Mouse (Mus musculus): Measurements from ENCODE around the gene Atn1. TPM values are rescaled to one million over a fixed set of nuclear protein-coding genes. Genes with fewer than 3 reads are reported as not detected.

Gene Atn1
- polyA plus RNA-seq, 1 experiment from 2014 or later: 17.1 TPM

DNA sequence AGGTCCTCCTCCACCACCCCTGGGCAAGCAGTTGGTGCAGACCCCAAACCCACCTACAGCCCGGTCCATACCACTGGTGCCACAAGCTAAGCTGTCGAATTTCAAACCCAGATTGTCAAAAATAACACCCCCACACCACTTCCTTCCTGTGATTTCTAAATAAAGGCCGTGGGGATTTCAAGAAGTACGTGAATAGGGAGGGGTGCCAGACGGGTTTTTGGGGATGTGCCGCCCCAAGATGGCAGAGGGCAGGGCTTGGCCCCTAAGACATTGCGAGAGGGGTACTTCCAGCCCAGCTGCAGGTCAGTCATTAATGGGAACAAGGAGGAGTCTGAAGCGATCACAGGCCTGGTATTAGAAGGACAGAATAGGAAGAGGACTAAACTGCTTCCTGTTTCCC, 32.8 kb downstream of the Atn1 start:
- Histone ChIP-seq H3K9ac (replicated peaks) (no peak overlapping the region), H3K4me1 (replicated peaks) (no peaks in the 10 kb centered on the region), H3K27ac (no peak overlapping the region), H3K27me3 (no peaks in the 10 kb centered on the region), H3K9me3 (no peaks in the 10 kb centered on the region), H3K36me3 (no peaks in the 10 kb centered on the region), H3K4me2 (no peak overlapping the region), H3K4me3 (replicated peaks) (no peak overlapping the region)
- WGBS: 72% methylated on average over 8 of the region's 8 CpGs
- no peak for ATAC-seq (ENCODE audit: insufficient number of reproducible peaks, insufficient read depth, low FRiP score, low TSS enrichment, low read depth)

DNA sequence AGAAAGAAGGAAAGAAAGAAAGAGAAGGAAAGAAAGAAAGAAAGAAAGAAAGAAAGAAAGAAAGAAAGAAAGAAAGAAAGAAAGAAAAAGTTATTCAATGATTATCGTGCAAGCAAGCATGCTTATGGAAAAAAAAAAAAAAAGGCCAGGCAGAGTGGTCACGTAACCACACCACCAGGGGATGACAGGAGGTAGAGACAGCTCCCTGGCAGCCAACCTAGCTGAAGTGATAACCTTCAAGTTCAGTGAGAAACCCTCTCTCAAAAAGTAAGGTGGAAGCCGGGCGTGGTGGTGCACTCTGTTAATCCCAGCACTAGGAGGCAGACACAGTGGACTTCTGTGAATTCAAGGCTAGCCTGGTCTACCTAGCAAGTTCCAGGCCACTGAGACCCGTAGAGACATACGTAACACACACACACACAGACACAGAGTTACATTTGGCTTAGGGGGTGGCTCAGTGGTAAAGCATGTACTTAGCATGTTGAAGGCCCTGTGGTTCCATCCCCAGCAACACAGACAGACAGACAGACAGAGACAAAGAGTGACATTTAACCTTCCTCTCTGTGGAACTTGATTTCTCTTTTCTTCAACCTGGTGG, 33.3 kb downstream of the Atn1 start:
- WGBS: 88% methylated on average over 6 of the region's 6 CpGs
- Histone ChIP-seq H3K36me3 (no peaks in the 10 kb centered on the region), H3K4me2 (no peak overlapping the region), H3K9ac (replicated peaks) (no peak overlapping the region), H3K9me3 (no peaks in the 10 kb centered on the region), H3K27me3 (no peaks in the 10 kb centered on the region), H3K4me1 (replicated peaks) (no peaks in the 10 kb centered on the region), H3K27ac (no peak overlapping the region), H3K4me3 (replicated peaks) (no peak overlapping the region)
- ATAC-seq (ENCODE audit: insufficient number of reproducible peaks, insufficient read depth, low FRiP score, low TSS enrichment, low read depth): no peak

DNA sequence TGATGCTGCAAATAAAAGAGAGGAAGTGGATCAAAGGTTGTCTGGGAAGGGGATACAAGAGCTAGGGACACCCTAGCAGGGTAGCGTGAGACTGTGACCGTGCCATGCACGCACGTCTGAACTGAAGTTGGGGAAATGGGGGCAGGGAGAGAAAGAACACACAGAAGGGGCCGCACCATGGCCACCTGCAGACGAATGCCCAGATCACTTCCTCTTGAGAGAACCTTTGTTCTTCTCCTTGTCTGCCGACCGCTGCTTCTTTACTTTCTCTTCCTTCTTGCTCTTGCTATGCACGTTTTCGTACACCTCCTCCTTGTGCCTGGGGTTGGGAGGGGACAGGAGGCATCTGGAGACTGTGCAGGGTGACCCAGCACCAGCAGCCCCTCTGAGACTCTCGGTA, 35.4 kb downstream of the Atn1 start:
- Histone ChIP-seq H3K4me3 (replicated peaks) (no peak overlapping the region), H3K27ac (no peak overlapping the region), H3K9me3 (no peaks in the 10 kb centered on the region), H3K4me2 (no peak overlapping the region), H3K9ac (replicated peaks) (peak overlapping the region; percentile 27; the same call in 1 of the 2 replicates), H3K36me3 (peaks cover 19% of the 10 kb centered on the region), H3K4me1 (replicated peaks) (no peaks in the 10 kb centered on the region), H3K27me3 (no peaks in the 10 kb centered on the region)
- no peak for ATAC-seq (ENCODE audit: insufficient number of reproducible peaks, insufficient read depth, low FRiP score, low TSS enrichment, low read depth)
- 78% methylated on average over 11 of the region's 11 CpGs for WGBS

DNA sequence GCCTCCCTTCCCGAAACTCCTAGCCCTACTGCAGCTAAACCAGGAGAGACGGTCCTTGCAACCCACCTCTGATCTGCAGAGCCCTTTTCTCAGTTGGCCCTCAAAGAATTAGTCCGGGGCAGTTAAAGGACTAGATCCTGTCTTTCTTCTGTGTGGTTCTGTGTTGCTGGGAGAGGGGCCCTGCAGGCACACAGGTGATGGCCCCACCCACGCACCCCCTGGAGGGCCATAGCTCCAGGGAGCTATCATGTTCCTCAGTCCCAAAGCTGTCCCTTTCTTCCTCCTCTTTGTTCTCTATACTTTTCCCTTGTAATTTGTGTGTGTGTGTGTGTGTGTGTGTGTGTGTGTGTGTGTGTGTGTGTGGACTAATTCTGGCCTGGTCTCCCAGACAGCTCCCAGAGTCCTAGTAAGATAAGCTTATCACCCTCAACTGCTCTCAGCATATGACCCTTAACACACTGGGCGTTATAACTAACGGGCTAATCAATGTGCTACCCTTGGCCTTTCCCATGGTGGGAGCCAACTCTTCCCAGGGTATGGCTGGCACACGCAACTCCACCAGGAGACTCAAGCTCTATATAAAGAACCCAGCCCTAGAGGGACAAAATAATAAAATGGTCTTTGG, 36.9 kb downstream of the Atn1 start:
- Histone ChIP-seq H3K27ac (0 out of 2 replicates have a peak overlapping the region, but pooled peaks have one; percentile 12), H3K4me3 (replicated peaks) (peak overlapping the region; percentile 19; the same call in 1 of the 2 replicates), H3K36me3 (peaks cover 34% of the 10 kb centered on the region), H3K4me1 (replicated peaks) (no peaks in the 10 kb centered on the region), H3K27me3 (no peaks in the 10 kb centered on the region), H3K4me2 (no peak overlapping the region; the same call in 1 of the 2 replicates), H3K9ac (replicated peaks) (0 out of 2 replicates have a peak overlapping the region, but pooled peaks have one; percentile 40), H3K9me3 (no peaks in the 10 kb centered on the region)
- no peak for ATAC-seq (ENCODE audit: insufficient number of reproducible peaks, insufficient read depth, low FRiP score, low TSS enrichment, low read depth)
- WGBS: 64% methylated on average over 7 of the region's 7 CpGs

DNA sequence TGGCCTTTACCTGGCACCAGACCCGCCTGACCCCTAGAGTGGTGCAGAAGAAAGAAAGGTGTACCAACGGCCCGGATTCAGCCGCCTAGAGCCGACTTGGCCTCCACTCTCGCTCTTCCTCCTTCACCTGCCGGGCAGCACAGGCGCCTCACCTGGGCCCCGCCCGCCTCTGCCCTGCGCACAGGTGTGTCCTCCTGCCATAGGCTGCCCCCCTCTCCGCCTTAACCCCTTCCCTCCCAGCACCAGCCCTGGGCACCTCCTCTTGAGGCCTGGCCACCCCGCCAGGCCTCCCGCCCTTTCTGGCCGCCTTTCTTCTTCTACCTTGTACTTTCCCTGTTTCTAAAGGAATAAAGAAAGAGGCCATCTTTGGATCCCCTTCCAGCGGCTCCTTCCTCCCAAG, 37.6 kb downstream of the Atn1 start:
- WGBS: 62% methylated on average over 15 of the region's 16 CpGs
- Histone ChIP-seq H3K36me3 (peaks cover 41% of the 10 kb centered on the region), H3K4me1 (replicated peaks) (peaks cover 5% of the 10 kb centered on the region), H3K9ac (replicated peaks) (0 out of 2 replicates have a peak overlapping the region, but pooled peaks have one; percentile 40), H3K9me3 (no peaks in the 10 kb centered on the region), H3K4me2 (no peak overlapping the region), H3K27ac (0 out of 2 replicates have a peak overlapping the region, but pooled peaks have one; percentile 12), H3K4me3 (replicated peaks) (peak overlapping the region; percentile 19), H3K27me3 (no peaks in the 10 kb centered on the region)
- no peak for ATAC-seq (ENCODE audit: insufficient number of reproducible peaks, insufficient read depth, low FRiP score, low TSS enrichment, low read depth)

DNA sequence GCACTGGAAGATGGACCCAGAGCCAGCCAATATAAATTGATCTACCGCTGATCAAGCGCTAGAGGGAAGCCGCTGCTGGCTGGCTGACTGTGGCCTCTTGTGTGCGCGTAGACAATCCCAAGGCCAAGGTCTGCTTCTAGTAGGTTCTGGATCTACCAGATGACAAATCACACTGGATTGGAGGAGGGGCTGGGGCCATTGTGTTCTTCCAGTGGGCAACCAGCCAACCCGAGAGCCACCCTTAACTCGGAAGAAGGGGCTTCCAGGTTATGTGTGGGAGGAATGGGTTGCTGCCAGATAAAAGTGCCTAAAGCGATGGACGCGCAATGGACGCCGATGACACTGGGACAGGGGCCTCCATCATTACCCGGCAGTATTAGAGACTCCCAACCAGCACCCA, 38.4 kb downstream of the Atn1 start:
- 78% methylated on average over 13 of the region's 13 CpGs for WGBS
- H3K27ac ChIP-seq: no peak overlapping the region
- peak overlapping the region; percentile 20; the same call in 1 of the 2 replicates for H3K4me2 ChIP-seq
- H3K9me3 ChIP-seq: no peaks in the 10 kb centered on the region
- no peak for ATAC-seq (ENCODE audit: insufficient number of reproducible peaks, insufficient read depth, low FRiP score, low TSS enrichment, low read depth)
- no peak overlapping the region for H3K9ac ChIP-seq (replicated peaks)
- peak overlapping the region; percentile 19 for H3K4me3 ChIP-seq (replicated peaks)
- no peaks in the 10 kb centered on the region for H3K27me3 ChIP-seq
- H3K4me1 ChIP-seq (replicated peaks): peaks cover 12% of the 10 kb centered on the region
- H3K36me3 ChIP-seq: peaks cover 45% of the 10 kb centered on the region

DNA sequence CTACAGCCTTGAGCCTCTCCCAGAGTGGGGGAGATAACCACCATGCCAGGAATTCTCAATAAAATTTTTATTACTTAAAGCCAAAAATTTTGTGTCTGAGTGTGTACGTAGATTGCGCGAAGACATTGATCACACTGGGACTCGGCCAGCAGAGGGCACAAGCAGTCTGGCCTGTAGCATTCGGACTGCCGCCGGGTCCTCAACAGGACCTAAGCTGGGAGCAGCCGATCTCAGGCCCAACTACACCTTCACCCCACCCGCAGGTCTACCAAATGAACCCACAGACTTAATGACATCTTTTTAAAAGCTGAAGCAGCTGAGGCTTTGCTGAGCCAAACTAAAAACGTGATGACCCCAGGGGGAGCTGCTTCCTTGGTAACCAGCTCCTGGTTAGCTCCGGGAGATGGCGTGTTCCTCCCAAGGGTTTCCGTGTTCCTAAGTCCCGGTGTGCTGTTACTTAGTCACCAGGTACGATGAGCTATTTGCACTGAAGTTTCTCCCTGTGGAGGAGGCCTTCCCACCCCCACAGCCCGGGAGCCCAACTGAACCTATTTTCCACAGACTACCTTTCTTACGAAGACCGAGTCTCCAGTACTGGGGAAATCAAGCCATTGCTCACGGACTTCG, 39.3 kb downstream of the Atn1 start:
- H3K4me2 ChIP-seq: no peak overlapping the region

DNA sequence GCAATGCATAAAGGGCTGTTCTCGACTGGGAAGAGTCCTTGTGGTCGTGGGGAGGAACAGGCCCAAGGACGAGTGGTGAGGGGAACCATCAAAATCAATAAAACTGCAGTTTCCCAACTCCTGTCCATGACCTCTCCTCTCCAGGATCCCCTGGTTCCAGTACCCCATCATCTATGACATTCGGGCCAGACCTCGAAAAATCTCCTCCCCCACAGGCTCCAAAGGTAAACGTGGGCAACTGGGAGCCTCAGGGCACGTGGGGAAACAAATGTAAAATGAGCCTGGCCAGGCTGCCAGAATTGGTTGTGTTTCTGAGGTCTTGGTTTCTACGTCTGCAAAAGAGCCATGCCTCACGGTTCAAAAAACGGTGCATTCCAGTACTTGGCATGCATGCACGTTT, 43.4 kb downstream of the Atn1 start:
- Histone ChIP-seq H3K4me1 (replicated peaks) (peaks cover 32% of the 10 kb centered on the region), H3K4me3 (replicated peaks) (peak overlapping the region; percentile 95), H3K4me2 (peak overlapping the region; percentile 96), H3K9me3 (no peaks in the 10 kb centered on the region), H3K27ac (peak overlapping the region; percentile 85; the same call in 1 of the 2 replicates), H3K9ac (replicated peaks) (peak overlapping the region; percentile 92), H3K27me3 (no peaks in the 10 kb centered on the region), H3K36me3 (peaks cover 61% of the 10 kb centered on the region)
- WGBS: 14% methylated on average over 11 of the region's 11 CpGs
- no peak for ATAC-seq (ENCODE audit: insufficient number of reproducible peaks, insufficient read depth, low FRiP score, low TSS enrichment, low read depth)

More for the DNA sequence above, 39.3 kb downstream of the Atn1 start:
- Histone ChIP-seq H3K36me3 (peaks cover 45% of the 10 kb centered on the region), H3K27ac (no peak overlapping the region), H3K9ac (replicated peaks) (no peak overlapping the region), H3K4me3 (replicated peaks) (no peak overlapping the region), H3K27me3 (no peaks in the 10 kb centered on the region), H3K4me1 (replicated peaks) (peaks cover 15% of the 10 kb centered on the region), H3K9me3 (no peaks in the 10 kb centered on the region)
- no peak for ATAC-seq (ENCODE audit: insufficient number of reproducible peaks, insufficient read depth, low FRiP score, low TSS enrichment, low read depth)
- 72% methylated on average over 20 of the region's 20 CpGs for WGBS

DNA sequence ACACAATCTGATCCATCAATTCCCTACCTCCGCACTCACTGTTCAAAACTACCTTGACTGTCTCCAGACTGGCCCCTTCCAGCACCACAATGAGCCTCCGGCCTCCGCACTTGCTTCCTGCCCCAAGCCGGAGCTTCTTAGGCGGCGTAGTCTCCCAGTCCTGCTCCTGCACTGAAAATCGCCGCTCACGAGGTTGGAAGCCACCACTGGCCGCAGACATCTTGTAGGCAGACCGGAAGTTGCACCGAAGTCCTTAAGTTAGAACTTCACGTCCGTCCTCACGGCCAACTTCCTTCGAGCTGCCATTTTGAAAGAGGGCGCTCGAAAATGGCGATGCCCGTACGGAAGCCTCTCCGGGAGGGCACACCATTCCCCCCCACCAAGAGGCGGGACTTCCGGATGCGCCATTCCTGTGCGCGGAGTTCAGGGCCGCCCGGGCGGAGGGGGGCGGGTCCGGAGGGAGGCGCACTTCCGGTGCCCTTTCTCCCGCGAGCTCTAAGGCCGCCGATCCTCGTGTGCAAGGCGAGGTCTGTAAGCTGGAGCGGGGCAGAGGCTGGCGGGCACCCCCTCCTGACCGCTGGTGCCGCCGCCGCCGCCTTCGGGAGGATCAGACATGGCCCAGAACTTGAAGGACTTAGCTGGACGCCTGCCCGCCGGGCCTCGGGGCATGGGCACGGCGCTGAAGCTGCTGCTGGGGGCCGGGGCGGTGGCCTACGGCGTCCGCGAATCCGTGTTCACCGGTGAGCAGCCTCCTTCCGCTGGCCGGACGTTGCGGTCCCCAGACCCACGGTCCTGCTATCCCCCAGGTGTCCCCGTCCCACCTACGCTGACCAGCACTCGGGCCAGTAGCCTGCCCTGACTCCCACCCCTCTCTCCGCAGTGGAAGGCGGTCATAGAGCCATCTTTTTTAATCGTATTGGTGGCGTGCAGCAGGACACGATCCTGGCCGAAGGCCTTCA, 44.2 kb downstream of the Atn1 start, which contains the start of the genes Emg1 and Phb2:
Gene Emg1 (minus strand): TSS at position 355 of the 959 bp plus-strand sequence.
Gene Phb2 (plus strand): TSS at position 513 of the 959 bp plus-strand sequence.
- peak; percentile 96 for ATAC-seq (ENCODE audit: insufficient number of reproducible peaks, insufficient read depth, low FRiP score, low TSS enrichment, low read depth)
- Histone ChIP-seq H3K4me1 (replicated peaks) (peaks cover 32% of the 10 kb centered on the region), H3K36me3 (peaks cover 61% of the 10 kb centered on the region), H3K27ac (peak within 1 kb of the TSS; percentile 90), H3K4me3 (replicated peaks) (peak within 1 kb of the TSS; percentile 95), H3K4me2 (peak within 1 kb of the TSS; percentile 96), H3K9ac (replicated peaks) (peak within 1 kb of the TSS; percentile 92), H3K27me3 (no peaks in the 10 kb centered on the region), H3K9me3 (no peaks in the 10 kb centered on the region)
- under 1% methylated on average over 76 of the region's 76 CpGs for WGBS

DNA sequence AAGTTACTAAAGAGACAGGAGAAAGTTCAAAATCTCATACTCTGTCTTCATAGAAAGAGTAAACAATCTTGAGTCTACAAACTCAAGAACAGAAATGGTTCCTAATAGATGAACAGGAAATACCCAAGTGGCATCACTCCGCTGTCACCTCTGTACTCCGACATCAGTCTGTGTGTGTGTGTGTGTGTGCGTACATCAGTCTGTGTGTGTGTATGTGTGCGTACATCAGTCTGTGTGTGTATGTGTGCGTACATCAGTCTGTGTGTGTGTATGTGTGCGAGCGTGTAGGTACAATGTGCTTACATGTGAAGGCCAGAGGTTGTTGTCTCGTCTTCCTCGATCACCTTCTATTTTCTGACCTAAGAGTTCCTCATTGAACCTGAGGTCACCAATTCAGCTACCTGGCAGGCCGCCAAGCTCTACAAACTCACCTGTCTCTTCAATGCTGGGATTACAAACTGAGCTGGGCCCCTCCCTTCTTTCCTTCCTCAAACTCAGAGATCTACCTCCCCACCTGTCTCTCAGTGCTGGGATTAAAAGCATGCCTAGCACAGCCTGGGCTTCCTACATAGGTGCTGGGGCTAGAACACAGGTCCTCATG, 47.9 kb downstream of the Atn1 start:
- H3K9ac ChIP-seq (replicated peaks): no peak overlapping the region; the same call in 1 of the 2 replicates
- H3K4me3 ChIP-seq (replicated peaks): no peak overlapping the region
- no peaks in the 10 kb centered on the region for H3K27me3 ChIP-seq
- peaks cover 58% of the 10 kb centered on the region for H3K36me3 ChIP-seq
- no peaks in the 10 kb centered on the region for H3K9me3 ChIP-seq
- H3K4me2 ChIP-seq: no peak overlapping the region
- H3K4me1 ChIP-seq (replicated peaks): peaks cover 25% of the 10 kb centered on the region
- no peak for ATAC-seq (ENCODE audit: insufficient number of reproducible peaks, insufficient read depth, low FRiP score, low TSS enrichment, low read depth)
- 94% methylated on average over 10 of the region's 10 CpGs for WGBS
- H3K27ac ChIP-seq: no peak overlapping the region
